Mouse (Mus musculus) frontal cortex, postnatal 36 days (tissue): ENCODE data around the gene Pias1.
"Not testable (repeated sequence)": the region's sequence is repeated elsewhere in the genome, so short reads cannot be mapped to it uniquely, and the experiment has no call there.

Experiments used
- DNase-seq, 2 experiments: peaks; one replicate each; pipeline ENCODE4 v3.0.0; 2022; ENCODE audit warnings: low spot score in 2 of 2

The Pias1 gene

DNA sequence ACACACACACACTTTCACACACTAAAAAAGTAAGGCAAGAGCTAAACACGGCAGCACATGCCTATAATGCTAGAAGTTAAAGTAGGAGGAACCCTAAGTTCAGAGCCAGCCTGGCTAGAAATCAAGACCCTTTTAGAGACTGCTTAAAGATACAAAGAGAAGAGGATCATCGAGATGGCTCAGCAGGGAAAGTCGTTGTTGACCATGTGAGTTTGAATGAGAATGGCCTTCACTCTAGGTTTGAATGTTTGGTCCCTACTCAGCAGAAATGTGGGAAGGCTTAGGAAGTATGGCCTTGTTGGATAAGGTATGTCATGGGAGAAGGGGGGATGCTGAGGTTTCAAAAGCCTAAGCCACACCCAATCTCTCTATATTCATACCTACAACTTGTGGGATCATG is 46.8 kb downstream of the Pias1 start:
- DNase-seq, result no peak

DNA sequence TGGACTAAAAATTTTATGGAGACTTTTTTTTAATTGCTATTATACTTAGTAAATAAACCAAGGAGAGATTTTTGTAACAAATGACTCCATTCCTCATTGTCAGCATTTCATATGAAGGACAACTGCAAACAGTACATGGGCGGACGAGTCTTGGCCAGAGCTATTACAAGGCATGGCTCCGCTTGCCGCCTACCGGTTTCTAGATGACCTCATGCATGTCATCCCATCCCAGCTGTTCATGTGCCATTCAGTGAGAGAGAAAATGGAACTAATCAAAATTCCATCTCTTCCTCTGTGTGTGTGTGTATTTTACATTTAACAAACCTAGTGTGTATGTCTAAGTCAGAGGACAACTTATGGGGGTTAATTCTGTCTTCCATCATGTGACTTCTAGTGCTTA is 51.9 kb downstream of the Pias1 start:
- no peak for DNase-seq

DNA sequence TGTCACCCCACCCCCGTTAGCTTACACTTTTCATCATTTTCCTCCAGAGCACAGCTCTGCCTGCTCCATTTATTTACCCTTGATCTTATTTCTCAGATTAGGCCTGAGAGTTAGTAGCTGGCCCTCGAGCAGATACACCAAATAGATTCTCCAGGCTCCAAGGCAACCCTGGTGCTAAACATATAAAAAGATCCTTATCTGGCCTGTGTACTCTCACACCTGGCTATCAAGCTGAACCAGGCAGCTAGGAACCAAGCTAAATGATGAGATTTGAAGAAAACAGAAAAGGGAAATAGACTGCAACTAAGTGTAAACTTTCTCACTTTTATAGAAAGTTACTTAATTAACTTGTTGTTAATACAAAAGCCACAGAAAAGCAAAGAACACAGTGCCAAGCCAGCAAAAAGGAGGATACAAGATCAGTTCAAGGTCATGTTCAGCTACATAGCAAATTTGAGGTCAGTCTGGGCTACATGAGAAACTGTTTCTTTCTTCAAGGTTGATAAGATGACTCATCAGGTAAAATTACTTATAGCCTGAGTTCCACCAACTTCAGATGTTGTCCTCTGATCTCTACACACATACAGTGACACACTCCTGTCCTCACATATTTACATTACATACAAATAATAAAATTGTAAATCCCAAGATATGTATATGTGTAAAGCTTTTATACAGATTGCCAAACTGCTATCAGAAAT is 52.9 kb downstream of the Pias1 start:
- no peak for DNase-seq

DNA sequence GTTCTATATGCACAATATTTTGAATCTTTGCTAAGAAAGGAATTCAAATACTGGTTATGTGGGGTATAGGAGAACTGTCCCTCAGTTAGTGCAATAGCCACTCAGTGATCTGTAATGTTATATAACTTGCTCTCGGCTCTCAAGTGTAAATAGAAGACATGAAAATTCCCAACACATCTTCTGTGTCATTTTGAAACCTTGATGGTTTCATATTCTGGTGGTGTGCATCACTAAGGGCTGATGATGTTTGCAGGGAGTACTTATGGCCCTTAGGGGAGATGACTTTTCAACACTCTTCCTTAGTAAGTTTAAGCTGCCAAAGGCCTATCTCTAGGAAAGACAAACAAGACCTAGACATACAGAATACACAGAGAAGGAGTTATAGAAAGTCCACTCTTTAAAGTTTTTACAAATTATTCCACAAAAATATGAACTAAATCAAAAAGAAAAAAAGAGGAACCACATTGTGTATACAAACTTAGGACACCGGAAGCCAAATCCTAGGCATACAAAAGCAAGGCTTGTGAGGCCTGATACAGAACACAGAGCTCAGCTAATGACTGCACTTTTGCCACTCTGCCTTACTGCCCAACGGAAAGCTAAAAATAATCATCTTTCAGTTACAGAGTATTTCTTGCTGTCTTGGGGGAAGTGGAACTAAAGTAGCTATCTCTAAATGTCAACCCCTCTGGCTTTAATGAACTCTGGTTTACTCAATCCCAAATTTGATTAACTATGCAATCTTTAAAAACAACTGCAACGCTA is 55.0 kb downstream of the Pias1 start:
- DNase-seq, result no peak

DNA sequence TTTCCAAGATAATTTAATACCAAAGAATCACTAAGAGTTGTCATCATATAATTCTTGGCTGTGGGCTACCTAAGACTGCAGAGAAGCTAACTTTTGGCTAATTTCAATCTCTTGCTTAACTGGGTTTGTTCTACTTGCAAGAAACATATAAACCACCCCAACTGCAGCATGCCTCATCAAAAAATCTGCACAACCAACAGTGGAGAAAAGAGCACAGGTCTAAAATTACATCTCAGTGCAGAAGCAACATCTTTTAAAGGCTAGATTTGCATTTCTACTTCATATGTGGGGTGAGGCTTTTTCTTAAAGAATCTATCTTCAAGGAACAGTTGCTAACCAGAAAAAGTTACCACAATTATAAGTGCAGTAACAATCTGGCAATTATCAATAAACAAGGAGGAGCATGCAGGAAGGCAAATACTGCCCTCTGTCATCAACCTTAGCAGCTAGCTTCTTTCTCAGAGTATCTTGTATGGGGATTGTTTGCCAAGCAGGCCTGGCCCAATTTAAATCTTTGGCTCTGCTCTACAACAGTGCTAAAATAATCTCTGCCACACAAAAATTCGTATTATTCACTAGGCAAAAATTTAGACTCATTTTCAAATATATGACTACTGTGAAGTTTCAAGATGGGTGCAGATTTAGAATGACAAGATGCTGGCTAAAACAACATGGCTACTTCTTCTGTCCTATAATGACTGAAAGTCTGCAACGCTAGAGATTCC is 62.7 kb downstream of the Pias1 start:
- peak; percentile 17 to 57 for DNase-seq

DNA sequence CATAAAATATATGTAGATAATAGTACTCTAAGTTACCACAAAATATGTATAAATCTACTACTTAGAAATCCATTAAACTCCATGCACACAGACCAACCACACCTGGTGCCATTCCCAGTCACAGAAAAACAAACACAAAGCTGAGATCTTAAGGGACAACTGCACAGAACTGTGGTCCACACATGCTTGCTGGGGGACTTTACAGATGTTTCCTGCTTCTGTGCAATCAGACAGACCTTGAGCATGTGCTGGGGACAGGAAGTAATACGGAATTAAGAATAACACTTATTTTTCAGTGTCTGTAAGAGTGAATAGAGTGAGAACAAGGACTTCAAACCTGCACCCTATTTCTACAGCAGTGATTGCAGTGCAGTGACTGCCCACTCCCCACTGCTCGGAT is 66.8 kb downstream of the Pias1 start:
- DNase-seq, result no peak

DNA sequence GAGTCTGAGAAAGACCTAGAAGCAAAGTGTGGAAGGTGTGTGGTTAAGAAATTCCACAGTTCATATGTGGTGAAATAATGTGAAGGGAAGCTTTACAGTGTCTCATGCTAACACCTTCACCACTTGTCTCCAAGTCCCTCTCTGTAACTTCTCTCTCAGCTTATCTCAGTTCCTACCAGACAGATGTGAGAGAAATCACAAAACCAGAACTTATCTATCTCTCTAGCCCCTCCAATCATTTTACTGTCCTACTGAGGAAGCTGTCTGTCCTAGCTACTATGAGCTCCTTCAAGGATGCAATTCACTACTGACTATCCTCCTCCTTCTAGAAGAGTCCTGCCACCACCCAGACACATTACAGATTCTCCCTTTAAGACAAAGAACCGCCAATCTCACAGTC is 70.7 kb downstream of the Pias1 start:
- no peak for DNase-seq

DNA sequence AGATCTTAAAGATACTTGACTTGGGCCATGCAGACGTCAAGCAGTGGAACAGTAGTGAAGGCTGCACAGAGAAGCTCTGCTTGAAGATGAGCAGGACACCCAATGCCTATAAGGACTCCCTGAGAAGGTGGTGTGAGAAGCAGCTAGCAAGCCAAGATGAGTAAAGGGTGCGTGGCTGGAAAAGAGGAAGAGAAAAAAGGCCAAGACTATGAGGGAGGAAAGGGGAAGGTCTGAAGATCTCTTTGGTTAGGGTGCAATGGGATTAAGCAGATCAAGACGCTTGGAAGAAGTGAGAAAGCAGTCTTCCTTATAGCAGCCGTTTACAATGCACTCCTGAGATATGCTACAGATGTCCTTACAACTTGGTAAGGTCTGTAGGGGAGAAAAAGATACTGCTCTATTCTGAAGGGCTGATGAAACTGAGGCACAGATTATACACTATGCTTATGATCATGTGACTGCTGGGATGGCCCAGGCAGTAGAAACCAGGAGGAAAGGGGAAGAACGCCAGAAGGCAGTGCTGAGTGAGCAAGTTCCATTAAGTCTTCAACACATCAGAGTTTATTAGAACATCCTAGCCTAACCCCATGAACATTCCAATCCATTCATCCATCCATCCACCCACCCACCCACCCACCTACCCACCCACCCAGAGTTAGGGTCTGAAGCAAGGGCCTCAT is 74.2 kb downstream of the Pias1 start:
- DNase-seq, result no peak

DNA sequence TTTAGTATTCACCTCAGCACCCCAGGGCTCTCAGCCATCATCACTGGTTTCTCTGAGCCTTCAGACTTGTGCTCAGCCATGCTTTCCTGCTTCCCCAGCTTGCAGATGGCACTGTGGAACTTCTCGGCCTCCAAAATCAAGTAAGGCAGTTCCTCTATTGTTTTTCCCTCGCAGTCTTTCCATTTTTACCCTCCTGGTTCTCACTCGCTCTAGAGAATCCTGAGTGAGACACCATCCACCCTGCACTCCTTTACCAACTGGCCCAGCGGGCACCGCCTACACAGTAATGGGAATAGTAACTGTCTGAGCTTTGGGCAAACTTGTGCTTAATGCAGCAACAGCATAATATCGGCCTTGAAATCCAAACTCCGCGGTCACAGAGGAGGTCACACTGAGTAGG is 82.7 kb downstream of the Pias1 start:
- peak; percentile 15 to 27 for DNase-seq

DNA sequence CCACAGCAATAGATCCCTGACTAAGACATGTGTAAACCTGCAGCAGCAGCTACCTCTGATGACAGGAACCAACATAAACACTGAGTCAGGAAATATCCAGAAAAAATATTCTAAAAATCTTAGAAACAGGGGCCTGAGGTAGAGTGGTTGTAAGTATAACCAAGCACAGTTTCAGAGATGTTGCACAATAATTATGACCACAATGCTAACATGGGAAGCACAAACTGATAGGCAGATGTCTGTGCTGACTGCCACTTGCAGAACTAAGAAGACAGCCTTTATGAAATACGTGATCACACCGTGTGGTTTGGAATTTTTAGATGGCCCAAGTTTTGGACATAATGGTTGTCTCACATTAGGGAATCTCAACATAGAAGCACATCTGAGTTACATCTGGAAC is 83.9 kb downstream of the Pias1 start:
- DNase-seq, result no peak

DNA sequence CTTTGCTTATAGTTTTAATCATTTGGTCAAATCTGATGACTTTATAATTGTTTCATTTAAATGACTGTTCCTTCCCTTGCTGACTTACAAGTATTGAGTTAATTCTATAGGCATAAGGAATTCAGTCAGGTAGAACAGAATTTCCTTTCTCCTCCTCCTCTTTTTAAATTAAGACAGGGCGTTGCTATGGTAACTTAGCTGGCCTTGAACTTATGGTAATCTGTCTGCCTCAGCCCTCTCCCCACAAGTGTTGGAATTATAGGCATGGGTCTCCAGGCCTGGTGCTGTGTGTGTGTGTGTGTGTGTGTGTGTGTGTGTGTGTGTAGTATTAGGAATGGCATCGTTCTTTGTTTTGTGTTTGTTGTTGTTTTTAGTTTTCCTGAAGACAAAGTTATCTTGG is 86.0 kb downstream of the Pias1 start:
- DNase-seq, result no peak

DNA sequence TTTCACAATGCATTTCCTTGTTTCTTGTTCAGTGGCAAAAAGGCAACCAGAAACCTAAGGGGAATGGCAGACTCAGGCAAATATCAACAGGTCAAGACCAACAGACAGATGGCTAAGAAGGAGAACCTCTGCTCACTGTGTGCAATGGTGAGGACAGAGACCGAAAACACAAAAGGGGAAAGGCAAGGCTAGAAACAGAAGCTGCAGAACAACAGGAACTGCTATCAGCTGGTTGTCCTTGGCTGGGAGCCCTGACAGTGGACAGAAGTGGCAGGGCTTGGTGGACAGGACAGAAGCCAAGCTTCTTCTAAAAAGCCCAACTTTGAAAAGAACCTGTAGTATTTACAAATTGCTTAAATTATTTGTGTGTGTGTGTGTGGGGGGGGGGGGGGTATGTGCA is 93.2 kb downstream of the Pias1 start:
- no peak for DNase-seq

DNA sequence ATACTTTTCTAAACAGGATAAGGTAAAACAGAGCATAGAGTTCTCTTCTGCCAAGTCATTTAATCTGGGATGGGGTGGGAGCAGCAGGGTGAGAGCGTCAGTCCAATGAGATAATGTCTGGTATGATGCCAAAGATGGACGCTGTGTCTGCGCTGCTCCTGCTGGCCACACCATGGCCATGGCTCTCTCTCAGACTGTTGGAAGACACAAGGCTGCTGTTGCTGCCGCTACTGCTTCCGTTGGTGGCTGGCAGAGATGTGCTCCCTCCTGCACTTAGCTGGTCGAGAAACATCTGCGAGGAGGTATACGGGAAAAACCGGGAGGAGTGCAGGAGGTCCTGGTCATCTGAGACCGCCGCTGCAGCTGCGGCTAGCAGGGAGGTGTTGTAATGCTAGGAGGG is 105.9 kb downstream of the Pias1 start:
- DNase-seq, result no peak

DNA sequence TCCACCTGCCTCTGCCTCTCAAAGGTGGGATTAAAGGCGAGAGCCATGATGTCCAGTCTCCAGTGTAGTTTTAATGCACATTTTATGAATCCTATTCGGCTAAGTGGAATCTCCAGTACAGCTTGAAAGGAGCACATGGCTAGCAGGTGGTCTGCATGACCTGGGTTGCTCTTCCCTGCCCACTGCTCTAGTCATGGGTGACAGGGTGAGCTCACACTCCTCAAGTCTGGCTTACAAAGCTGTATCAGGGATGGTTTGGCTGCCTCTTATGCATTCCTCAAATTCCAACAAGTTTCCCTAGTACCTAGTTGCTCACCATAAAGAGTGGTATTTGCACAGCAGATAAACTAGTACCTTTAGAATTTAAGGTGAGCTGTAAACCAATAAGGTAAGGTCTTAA is 109.9 kb downstream of the Pias1 start:
- no peak for DNase-seq

DNA sequence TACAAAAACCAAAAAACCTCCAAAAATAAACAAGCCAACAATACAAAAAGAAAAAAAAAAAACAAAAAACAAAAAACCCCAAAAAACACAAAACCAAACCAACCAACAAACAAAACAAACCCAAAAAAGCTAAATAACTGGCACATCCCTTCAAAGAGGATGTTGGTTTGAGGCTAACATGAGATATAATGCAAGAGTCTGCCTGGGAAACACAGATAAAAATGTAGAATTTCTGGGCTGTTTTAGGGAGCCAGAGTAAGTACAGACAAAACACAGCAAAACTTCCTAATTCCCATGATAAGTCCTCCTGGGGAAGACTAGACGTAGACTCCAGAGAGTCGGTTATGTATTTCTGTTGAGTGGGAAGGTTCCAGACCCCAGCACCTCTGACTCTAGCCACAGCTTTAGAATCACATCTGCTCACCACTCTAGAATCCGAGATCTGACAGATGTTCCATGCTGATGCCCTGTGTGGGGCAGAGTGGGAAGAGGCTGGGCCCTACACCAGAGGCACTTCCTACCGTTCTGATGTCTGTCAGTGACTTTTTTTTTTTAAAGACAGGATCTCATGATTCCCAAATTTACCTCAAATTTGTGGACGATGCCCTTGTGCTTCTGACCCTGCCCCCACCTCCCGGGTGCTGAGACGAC is 110.6 kb downstream of the Pias1 start:
- no peak for DNase-seq

DNA sequence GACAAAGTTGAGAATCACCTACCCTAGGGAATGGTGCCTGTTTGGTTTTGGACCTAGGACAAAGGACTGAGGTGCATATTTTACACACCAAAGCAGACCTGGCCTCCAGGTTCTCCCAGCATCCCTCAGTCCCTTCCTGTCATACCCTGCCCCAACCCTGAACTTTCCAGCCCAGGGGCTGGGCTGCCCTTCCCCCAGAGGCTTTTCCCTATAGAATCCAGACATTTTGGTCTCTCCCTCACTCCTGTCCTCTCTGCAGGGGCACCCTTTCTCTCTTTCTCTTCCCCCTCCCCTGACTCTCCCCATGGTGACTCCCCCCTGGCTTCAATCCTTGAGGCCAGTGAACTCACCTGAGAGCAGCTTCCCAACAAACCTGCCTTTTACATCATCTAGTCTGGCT is 117.0 kb downstream of the Pias1 start:
- DNase-seq, result no peak

DNA sequence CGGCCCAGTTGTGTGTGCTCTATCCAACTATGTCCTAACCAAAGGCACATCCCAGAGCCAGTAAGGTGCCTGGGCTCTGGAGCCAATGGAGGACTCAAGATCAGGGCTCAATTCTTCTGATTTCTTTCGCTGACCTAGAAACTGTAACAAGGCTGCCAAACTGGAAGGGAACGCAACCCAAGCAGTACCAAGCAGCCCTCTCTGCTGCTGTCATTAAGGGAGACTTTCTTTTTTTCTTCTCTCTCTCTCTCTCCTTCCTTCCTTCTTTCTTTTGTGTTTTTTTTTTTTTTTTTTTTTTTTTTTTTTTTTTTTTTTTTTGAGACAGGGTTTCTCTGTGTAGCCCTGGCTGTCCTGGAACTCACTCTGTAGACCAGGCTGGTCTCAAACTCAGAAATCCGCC is 118.5 kb downstream of the Pias1 start:
- not testable (repeated sequence) for DNase-seq

DNA sequence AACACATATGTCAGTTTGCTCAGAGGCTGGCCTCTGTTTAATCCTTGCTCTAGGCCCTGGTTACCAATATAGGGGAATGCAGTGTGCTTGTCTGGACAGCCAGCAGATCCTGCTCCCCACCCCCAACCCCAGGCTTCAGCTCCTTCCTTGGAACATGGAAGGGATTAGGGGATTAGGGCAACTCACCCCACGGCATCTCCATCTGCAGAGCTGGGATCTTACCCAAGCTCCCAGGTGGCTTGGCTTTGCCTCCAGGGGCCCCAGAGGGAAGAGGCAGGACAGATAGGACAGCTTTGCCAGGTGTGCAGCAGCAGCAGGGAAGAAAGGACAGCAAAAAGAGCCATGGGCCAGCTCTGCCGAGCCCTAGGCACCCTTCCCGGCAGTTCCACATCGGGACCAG is 126.9 kb downstream of the Pias1 start:
- DNase-seq, result no peak

DNA sequence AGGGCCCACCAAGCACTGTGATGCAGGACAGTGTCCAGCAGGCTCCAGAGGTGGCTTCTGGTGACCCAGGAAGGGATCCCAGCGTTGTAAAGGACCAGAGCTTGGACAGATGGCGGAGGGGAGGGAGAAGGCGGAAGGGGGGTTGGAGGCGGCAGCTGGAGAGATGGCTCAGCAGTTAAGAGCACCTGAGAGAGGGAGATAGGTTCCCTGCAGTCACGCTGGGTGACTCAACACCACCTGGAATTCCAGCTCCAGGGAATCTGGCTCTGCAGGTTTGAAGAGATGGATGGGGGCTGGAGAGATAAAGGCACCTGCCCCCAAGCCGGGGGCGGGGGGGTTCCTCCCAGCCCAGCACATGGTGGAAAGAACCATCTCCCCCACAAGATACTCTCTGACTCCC is 127.6 kb downstream of the Pias1 start:
- not testable (repeated sequence) for DNase-seq

DNA sequence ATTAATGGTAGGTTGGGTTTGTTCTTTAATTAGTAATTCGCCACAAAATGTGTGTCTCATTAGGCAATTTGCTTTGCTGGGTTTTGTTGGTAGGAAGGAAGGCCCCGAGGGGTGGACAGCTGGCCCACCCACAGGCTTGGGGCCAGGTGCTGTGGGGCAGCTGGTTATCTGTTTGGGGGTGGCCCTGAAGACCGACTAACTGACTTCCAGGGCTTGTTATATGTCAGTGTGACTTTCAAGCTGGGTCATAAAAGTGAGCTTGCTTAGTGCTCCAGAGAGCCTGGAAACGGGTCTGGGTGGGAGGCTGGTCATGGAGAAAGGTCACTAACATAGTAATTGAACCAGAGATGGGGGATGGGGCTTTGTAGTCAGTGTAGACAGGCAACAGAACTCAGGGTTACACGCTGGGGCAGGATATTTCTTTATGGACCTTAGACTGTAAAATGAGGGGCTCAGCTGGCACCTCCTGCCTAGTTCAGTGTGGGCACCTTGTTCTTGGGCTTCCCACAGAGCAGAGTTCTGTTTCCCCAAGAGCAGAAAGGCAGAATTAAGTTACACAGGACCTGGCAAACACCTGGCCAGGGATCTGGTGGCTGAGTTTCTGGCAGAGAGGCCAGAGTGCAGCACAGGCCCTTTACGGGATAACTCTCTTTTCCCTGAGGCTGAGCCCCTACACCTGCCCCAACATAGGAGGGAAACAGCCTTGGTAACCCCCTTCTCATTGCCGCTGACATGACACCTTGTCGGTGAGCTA is 129.3 kb downstream of the Pias1 start:
- DNase-seq, result no peak

DNA sequence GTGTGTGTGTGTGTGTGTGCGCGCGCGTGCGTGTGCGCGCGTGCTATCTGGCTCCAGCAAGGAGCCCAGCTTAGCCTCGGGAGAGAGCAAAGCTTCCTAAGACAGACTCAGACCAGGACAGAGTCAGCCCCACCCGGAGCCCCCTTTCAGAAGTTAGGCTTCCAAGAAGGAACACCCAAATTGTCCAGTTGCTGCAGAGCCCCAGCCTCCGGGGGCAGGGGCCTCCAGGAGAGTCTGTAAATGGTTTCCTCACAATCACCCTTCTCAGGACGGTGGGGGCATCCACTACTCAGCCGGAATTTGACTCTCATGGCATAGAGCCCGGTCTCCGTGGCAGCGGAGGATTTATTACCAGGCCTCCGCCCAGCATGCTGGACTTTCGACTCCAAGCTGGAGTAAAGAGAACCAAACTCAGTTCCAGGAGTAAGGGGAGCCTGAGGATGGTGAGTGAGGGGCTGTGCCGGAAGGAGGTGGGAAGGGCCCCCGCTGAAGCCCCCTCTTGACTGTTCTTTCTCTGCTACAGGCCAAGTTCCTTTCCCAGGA is 129.9 kb downstream of the Pias1 start, which contains the start of gene Calml4:
Gene Calml4 (plus strand): TSS at position 362 of the 543 bp plus-strand sequence.
- DNase-seq, result no peak
